Mouse (Mus musculus): ENCODE results near the gene Rhob. TPM values are rescaled to one million over a fixed set of nuclear protein-coding genes. Genes with fewer than 3 reads are reported as not detected.

Rhob gene
- total RNA-seq, 2 experiments from 2014 or later: 145 to 186 TPM

- intact Hi-C loops (cut with DNase I): no loop called here
- no peak for DNase-seq
Observed at GRCm38 (mm10) chr12:8451571-8452485, 48.0 kb downstream of the Rhob start.

- intact Hi-C loops (cut with DNase I): no loop called here
- no peak for DNase-seq
Observed at GRCm38 (mm10) chr12:8450639-8451038, 49.2 kb downstream of the Rhob start.

- intact Hi-C loops (cut with DNase I): no loop called here
- DNase-seq: no peak
Observed at GRCm38 (mm10) chr12:8450028-8450427, 49.8 kb downstream of the Rhob start.

Other genes starting within 250 kb of the Rhob start
- under 1 TPM; 0.43 to 0.83 TPM for gene Gdf7, start 198.1 kb downstream of the Rhob start, total RNA-seq (2021)
- 10 to 100 TPM; 15.9 to 18.0 TPM for gene Hs1bp3, start 186.6 kb downstream of the Rhob start, total RNA-seq (2021)
- not detected for gene Slc7a15, start 99.1 kb upstream of the Rhob start, total RNA-seq (2021)
- 100 to 1,000 TPM; 125 to 141 TPM for gene Pum2, start 174.1 kb upstream of the Rhob start, total RNA-seq (2021)